Mouse (Mus musculus): ENCODE results near the gene Ceacam20.
"Not testable (repeated sequence)": the region's sequence is repeated elsewhere in the genome, so short reads cannot be mapped to it uniquely, and the experiment has no call there.

Ceacam20 gene

DNA sequence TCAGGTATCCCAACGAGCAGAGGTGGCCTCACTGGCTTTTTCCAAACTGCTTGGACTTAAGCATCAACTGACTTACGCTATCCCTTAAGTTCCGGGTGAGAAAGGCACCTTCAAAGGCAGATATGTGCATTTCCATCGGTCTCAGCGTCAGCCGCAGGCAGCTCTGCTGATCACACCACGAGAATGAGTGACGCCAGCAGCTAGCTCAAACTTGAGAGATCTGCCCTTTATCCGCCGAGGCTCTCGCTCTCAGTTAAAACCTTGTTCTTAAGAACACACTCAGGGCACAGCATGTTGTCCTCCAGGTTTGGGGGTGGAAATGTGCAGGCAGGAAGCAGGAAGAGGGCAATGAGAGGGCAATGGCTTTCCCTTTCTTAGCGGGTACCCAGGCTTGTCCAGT, 16.3 kb upstream of the Ceacam20 start:
- DNase-seq (ENCODE audit: extremely low spot score, low spot score), result no peak

DNA sequence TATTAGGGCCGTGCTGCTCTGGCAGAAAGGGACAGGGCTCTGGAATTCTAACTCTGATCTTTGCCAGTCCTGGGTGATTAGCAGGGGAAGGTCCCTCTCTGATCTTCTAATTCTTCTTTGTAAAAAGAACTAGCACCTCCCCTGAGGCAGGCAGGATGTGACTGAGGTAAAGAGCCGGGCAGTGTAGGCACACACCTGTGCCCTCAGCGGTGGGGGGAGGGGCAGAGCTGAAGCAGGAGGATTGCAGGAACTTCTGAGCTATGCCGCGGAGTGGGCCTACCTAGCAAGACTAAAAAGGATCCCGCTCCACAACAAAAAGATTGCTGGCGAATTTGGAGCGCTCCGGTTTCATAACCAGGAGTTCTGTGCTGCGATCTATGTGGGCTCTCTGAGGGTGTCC, 15.2 kb upstream of the Ceacam20 start:
- DNase-seq (ENCODE audit: extremely low spot score, low spot score), result no peak

DNA sequence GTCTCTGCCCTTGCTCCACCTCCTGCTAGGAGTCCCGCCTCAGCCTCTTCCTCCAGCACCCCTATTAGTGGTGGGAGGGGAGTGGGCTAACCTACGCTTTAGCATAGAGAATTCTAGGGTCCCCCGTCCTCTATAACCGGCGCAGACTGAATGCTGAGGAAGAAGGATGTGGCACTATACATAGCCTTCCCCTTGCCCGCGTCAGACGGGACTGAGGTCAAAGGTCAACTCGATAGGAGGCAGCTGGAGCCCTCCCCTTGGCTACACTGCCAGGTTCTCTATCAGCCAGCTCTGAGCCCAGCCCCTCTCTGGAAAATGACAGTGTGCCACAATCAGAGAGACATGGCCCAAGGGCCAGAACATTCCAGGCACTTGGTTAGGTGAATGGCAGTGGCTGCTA, 14.6 kb upstream of the Ceacam20 start, which contains the start of gene Igsf23:
Gene Igsf23 (minus strand): TSS at position 168 of the 400 bp plus-strand sequence.
- DNase-seq (ENCODE audit: extremely low spot score, low spot score), result no peak

GRCm38 (mm10) chr7:19952320-19952986, 12.8 kb upstream of the Ceacam20 start:
- no peak for DNase-seq (ENCODE audit: extremely low spot score, low spot score)

- no peak for DNase-seq (ENCODE audit: extremely low spot score, low spot score)
Measured at GRCm38 (mm10) chr7:19953054-19953453, 12.2 kb upstream of the Ceacam20 start.

DNA sequence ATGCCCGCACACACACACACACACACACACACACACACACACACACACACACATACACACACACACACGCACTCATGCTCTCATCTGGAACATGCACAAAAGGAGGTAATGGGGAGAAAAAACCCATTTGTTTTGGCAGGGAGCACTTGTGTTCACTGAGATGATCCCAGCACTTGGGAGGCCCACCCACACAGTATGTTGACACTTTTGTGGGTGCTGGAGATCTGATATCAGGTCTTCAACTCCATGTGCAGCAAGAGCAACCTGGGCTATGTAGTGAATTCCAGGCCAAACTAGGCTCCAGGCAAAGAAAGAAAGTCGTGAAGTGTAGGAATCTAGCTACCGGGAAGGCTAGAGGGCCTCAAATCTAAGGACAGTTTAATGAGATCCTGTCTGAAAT, 9.4 kb upstream of the Ceacam20 start:
- DNase-seq (ENCODE audit: extremely low spot score, low spot score), result no peak

DNA sequence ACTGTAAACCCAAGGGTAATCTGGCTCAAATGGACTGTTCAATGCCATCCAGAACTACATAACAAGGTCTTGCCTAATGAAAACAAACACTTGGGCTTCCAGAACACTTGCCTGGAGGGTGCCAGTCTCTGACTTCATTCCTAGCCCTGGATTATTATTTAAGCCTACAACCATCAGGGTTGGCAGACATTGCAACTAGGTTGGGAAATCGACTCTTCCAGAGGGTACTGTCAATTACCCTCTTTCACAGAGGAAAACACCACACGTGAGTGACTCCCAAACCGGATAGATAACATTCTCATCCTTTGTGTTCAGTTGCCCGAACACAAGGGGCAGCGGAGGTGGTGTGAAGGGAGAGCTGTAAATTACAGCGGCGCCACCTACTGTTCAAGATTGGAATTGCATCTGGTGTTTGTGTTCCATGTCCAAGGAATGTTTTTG, 8.9 kb upstream of the Ceacam20 start:
- peak; percentile 88 for DNase-seq (ENCODE audit: extremely low spot score, low spot score)

- no peak for DNase-seq (ENCODE audit: extremely low spot score, low spot score)
Measured at GRCm38 (mm10) chr7:19962423-19962822, 2.8 kb upstream of the Ceacam20 start.

DNA sequence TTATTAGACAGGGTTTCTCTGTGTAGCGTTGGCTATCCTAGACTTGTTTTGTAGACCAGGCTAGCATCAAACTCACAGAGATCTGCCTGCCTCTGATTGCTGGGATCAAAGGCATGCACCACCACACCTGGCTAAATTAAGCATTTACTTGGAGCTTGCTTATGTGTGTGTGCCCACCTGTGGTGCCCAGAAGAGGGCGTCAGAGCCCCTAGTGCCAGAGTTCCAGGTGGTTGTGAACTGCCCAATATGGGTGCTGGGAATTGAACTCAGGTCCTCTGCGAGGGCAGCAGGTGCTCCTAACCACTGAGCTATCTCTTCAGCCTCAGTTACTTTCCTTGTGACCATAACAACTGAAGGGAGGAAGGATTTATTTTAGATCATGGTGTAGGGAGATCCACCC, 3.9 kb downstream of the Ceacam20 start:
- no peak for DNase-seq (ENCODE audit: extremely low spot score, low spot score)

DNA sequence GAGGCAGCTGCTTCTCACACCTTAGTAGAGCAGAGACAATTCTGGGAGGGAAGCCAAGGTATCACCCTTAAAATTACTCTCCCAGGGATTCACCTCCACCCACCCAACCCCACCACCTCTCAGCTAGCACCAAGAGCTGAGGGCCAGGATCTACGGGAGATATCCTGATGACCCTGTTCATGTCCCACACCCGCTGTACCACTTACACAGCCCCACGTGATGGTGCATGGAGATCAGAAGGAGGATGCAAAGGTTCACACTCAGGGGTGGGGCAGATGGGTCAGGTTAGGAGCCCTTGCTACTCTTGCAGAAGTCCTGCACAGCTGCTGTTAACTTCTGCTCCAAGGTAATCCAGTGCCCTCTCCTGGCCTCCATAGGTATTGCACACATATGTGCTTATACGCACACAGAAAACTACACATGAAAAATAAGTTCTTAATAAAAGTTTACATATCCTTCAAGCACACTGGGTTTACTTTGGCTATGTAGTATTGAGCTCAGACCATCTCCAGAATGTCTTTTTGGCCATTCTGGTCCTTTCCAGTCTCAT, 4.4 kb downstream of the Ceacam20 start:
- DNase-seq (ENCODE audit: extremely low spot score, low spot score), result no peak

GRCm38 (mm10) chr7:19970196-19970595, 5.0 kb downstream of the Ceacam20 start:
- no peak for DNase-seq (ENCODE audit: extremely low spot score, low spot score)

- DNase-seq (ENCODE audit: extremely low spot score, low spot score), result no peak
Measured at GRCm38 (mm10) chr7:19971516-19971915, 6.3 kb downstream of the Ceacam20 start.

- not testable (repeated sequence) for DNase-seq (ENCODE audit: extremely low spot score, low spot score)
Measured at GRCm38 (mm10) chr7:19991165-19991564, 26.0 kb downstream of the Ceacam20 start, which contains the start of gene Nlrp9b. Gene Nlrp9b, plus strand, starts transcription at chr7:19991465.

DNA sequence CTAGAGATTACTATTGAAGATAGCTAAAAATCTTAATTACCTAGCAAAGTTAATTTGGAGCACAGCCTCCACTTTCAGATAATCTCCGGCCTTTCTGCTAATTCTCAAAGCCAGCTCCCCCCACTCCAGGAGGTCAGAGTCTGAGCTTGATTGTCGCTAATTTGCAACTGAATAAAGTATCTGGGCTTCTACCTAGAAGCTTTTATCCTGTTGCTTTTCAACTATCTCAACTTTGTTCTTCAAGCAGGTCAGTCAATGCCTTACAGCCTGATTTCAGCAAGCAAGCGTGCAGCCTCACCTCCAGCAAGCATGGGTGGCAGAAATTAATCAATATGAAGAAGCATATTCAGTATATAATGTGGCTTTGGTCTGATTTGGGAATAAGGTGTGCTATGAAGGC, 31.5 kb downstream of the Ceacam20 start:
- not testable (repeated sequence) for DNase-seq (ENCODE audit: extremely low spot score, low spot score)

GRCm38 (mm10) chr7:20009987-20010386, 44.8 kb downstream of the Ceacam20 start:
- DNase-seq (ENCODE audit: extremely low spot score, low spot score), result no peak
